Mouse (Mus musculus) erythroblast, embryonic 14.5 days (primary cell): Measurements from ENCODE around the gene Zc3h12c.

Experiments
- GATA1 ChIP-seq: IDR thresholded peaks from 2 replicates; pipeline ENCODE4 v1.6.1; 2012; ENCODE audit warnings: low read length, inconsistent platforms, mixed read lengths
- TAL1 ChIP-seq: IDR thresholded peaks from 3 replicates; pipeline ENCODE4 v1.6.1; 2012; ENCODE audit warnings: low read length, inconsistent platforms, mixed read lengths

- no peak for TF ChIP-seq TAL1
- no peak for TF ChIP-seq GATA1
These were observed 14.1 kb downstream of the Zc3h12c start for GRCm38 (mm10) chr9:52154253-52154652.
